Comparison of ENCODE assay signal across 8 mouse cellular contexts in the genomic region with DNA sequence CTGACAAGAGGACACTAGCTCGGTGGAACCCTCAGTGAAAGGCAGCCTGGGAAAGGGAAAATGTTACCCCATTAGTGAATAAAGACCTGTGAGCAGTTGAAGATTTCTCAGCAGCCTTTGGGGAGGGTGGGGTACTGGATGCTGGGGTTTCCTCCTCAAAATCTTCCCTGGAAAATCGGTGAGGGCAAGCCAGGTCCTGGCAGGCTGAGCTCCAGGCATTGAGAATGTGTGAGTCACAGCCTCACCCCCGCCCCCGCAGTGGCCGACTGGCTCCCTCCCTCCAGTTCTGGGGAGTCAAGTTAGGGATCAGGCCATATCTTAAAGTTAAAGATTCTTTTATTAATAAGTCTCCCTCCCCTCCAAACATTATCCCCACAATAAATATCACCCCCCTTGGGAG. TPM values are rescaled to one million over a fixed set of nuclear protein-coding genes. Genes with fewer than 3 reads are reported as not detected.
A peak's percentile ranks its signal among the peaks of the same experiment; 100 is the strongest.
DNase-seq lines count a peak whose midpoint lies in the region; ATAC-seq lines count a peak whose summit lies in the region.

No protein-coding gene starts in this region.

- intact Hi-C loops in heart, postnatal 14 days (cut with DNase I) = no loop called here

- 0 out of 2 replicates have a peak overlapping the region, but pooled peaks have one; percentile 11 for H3K4me3 ChIP-seq in liver, embryonic 11.5 days (ENCODE audit: low read depth, low read length)
- H3K4me3 ChIP-seq in liver, embryonic 12.5 days = no peak overlapping the region
- H3K4me3 ChIP-seq in embryonic facial prominence, embryonic 10.5 days = 0 out of 2 replicates have a peak overlapping the region, but pooled peaks have one; percentile 71
- peak overlapping the region; percentile 74; the same call in 1 of the 2 replicates for H3K4me3 ChIP-seq in liver, embryonic 15.5 days (replicated peaks)

- no peak overlapping the region for H3K9ac ChIP-seq in liver, embryonic 11.5 days (ENCODE audit: low read depth, low read length)
- no peak overlapping the region for H3K9ac ChIP-seq in liver, embryonic 12.5 days
- no peak overlapping the region; the same call in 1 of the 2 replicates for H3K9ac ChIP-seq in liver, embryonic 15.5 days

- H3K36me3 ChIP-seq in liver, embryonic 11.5 days (ENCODE audit: control insufficient read depth, insufficient read depth, low read length) = no peaks in the 10 kb centered on the region; the same call in 1 of the 2 replicates
- peaks cover 6% of the 10 kb centered on the region for H3K36me3 ChIP-seq in liver, embryonic 12.5 days
- peaks cover 7% of the 10 kb centered on the region for H3K36me3 ChIP-seq in embryonic facial prominence, embryonic 10.5 days (replicated peaks)
- peaks cover 5% of the 10 kb centered on the region; the same call in 1 of the 2 replicates for H3K36me3 ChIP-seq in liver, embryonic 15.5 days (replicated peaks)

- no peak overlapping the region for H3K27ac ChIP-seq in liver, embryonic 11.5 days (ENCODE audit: low read depth, low read length)
- H3K27ac ChIP-seq in liver, embryonic 12.5 days = no peak overlapping the region
- no peak overlapping the region for H3K27ac ChIP-seq in embryonic facial prominence, embryonic 10.5 days (replicated peaks)
- H3K27ac ChIP-seq in liver, embryonic 15.5 days (replicated peaks) = no peak overlapping the region

- H3K9me3 ChIP-seq in liver, embryonic 11.5 days (ENCODE audit: control insufficient read depth, low read length) = no peaks in the 10 kb centered on the region
- H3K9me3 ChIP-seq in liver, embryonic 12.5 days (replicated peaks) = no peaks in the 10 kb centered on the region
- no peaks in the 10 kb centered on the region for H3K9me3 ChIP-seq in embryonic facial prominence, embryonic 10.5 days
- no peaks in the 10 kb centered on the region for H3K9me3 ChIP-seq in liver, embryonic 15.5 days (replicated peaks)

- no peak for ATAC-seq in liver, embryonic 11.5 days (replicated peaks; ENCODE audit: low FRiP score)
- no peak for ATAC-seq in liver, embryonic 12.5 days
- ATAC-seq in liver, embryonic 15.5 days (ENCODE audit: insufficient read depth) = no peak
- ATAC-seq in megakaryocyte progenitor cell, adult 5-6 weeks (replicated peaks; ENCODE audit: poor library complexity) = no peak

- DNase-seq in liver, embryonic 11.5 days (ENCODE audit: low spot score) = no peak
- no peak for DNase-seq in embryonic facial prominence, embryonic 10.5 days (ENCODE audit: low spot score)
- DNase-seq in heart, postnatal 14 days = peak; percentile 65 to 66
- DNase-seq in skeletal muscle tissue, adult 2 months (ENCODE audit: low read depth, low spot score) = peak; percentile 38
- DNase-seq in T-cell, adult 2 months (ENCODE audit: low spot score) = no peak

- peak overlapping the region; percentile 99 for H3K4me2 ChIP-seq in liver, embryonic 11.5 days
- no peak overlapping the region for H3K4me2 ChIP-seq in liver, embryonic 12.5 days
- H3K4me2 ChIP-seq in liver, embryonic 15.5 days = no peak overlapping the region

- WGBS in liver, embryonic 11.5 days = 25% methylated on average over 5 of the region's 5 CpGs
- WGBS in liver, embryonic 12.5 days (ENCODE audit: insufficient replicate concordance) = 30% methylated on average over 5 of the region's 5 CpGs
- 33% methylated on average over 5 of the region's 5 CpGs for WGBS in embryonic facial prominence, embryonic 10.5 days
- WGBS in liver, embryonic 15.5 days (ENCODE audit: insufficient replicate concordance) = 49% methylated on average over 5 of the region's 5 CpGs

- H3K27me3 ChIP-seq in liver, embryonic 11.5 days (replicated peaks; ENCODE audit: control insufficient read depth, insufficient read depth, low read length) = peaks cover 24% of the 10 kb centered on the region
- peaks cover 55% of the 10 kb centered on the region for H3K27me3 ChIP-seq in liver, embryonic 12.5 days (replicated peaks)
- H3K27me3 ChIP-seq in embryonic facial prominence, embryonic 10.5 days (replicated peaks; ENCODE audit: low read depth, poor library complexity, severe bottlenecking) = peaks cover 58% of the 10 kb centered on the region
- H3K27me3 ChIP-seq in liver, embryonic 15.5 days = peaks cover 59% of the 10 kb centered on the region

- peaks cover 29% of the 10 kb centered on the region for H3K4me1 ChIP-seq in liver, embryonic 11.5 days (replicated peaks; ENCODE audit: control insufficient read depth, insufficient read depth, low read length)
- H3K4me1 ChIP-seq in liver, embryonic 12.5 days = peaks cover 62% of the 10 kb centered on the region
- H3K4me1 ChIP-seq in embryonic facial prominence, embryonic 10.5 days = peaks cover 62% of the 10 kb centered on the region
- peaks cover 55% of the 10 kb centered on the region for H3K4me1 ChIP-seq in liver, embryonic 15.5 days (replicated peaks)

RNA-seq across cellular contexts. Expression of a gene that starts 1.4 kb away (rescaled TPM):
- 48.9 and 50.7 TPM in 2 replicates for polyA plus RNA-seq in liver, embryonic 11.5 days (2014; fragmentation: Nextera tagmentation; extraction: Ambion mirVana)
- polyA plus RNA-seq in liver, embryonic 12.5 days (2016; fragmentation: Nextera tagmentation; extraction: Ambion mirVana) = 31.4 and 36.1 TPM in 2 replicates
- 70.9 and 72.2 TPM in 2 replicates for polyA plus RNA-seq in embryonic facial prominence, embryonic 10.5 days (2016; fragmentation: Nextera tagmentation; extraction: Ambion mirVana)
- total RNA-seq in heart, postnatal 14 days (2021) = 10 to 100 TPM; 13.5 to 15.9 TPM
- polyA plus RNA-seq in liver, embryonic 15.5 days (2015; fragmentation: Nextera tagmentation; extraction: Ambion mirVana) = 19.7 and 22.4 TPM in 2 replicates
- 32.3 and 33.4 TPM in 2 replicates for total RNA-seq in megakaryocyte progenitor cell, adult 5-6 weeks (2015)
- 45.7 and 51.2 TPM in 2 replicates for total RNA-seq in megakaryocyte progenitor cell, adult 5-6 weeks (2017)

RNA-seq across cellular contexts. Expression of a gene that starts 1.7 kb away (rescaled TPM):
- polyA plus RNA-seq in liver, embryonic 11.5 days (2014; fragmentation: Nextera tagmentation; extraction: Ambion mirVana) = 36.5 and 36.6 TPM in 2 replicates
- 23.6 and 25.5 TPM in 2 replicates for polyA plus RNA-seq in liver, embryonic 12.5 days (2016; fragmentation: Nextera tagmentation; extraction: Ambion mirVana)
- 30.4 and 39.7 TPM in 2 replicates for polyA plus RNA-seq in embryonic facial prominence, embryonic 10.5 days (2016; fragmentation: Nextera tagmentation; extraction: Ambion mirVana)
- total RNA-seq in heart, postnatal 14 days (2021) = 100 to 1,000 TPM; 186 to 198 TPM
- 20.2 and 23.5 TPM in 2 replicates for polyA plus RNA-seq in liver, embryonic 15.5 days (2015; fragmentation: Nextera tagmentation; extraction: Ambion mirVana)
- total RNA-seq in megakaryocyte progenitor cell, adult 5-6 weeks (2015) = 39.1 and 42.7 TPM in 2 replicates
- total RNA-seq in megakaryocyte progenitor cell, adult 5-6 weeks (2017) = 17.8 and 20.2 TPM in 2 replicates

RNA-seq across cellular contexts. Expression of a gene that starts 2.1 kb away (rescaled TPM):
- polyA plus RNA-seq in liver, embryonic 11.5 days (2014; fragmentation: Nextera tagmentation; extraction: Ambion mirVana) = 7.9 and 9.5 TPM in 2 replicates
- polyA plus RNA-seq in liver, embryonic 12.5 days (2016; fragmentation: Nextera tagmentation; extraction: Ambion mirVana) = 7.1 and 7.8 TPM in 2 replicates
- 4.6 and 6.4 TPM in 2 replicates for polyA plus RNA-seq in embryonic facial prominence, embryonic 10.5 days (2016; fragmentation: Nextera tagmentation; extraction: Ambion mirVana)
- 10 to 100 TPM; 43.8 to 76.5 TPM for total RNA-seq in heart, postnatal 14 days (2021)
- 5.8 and 6.4 TPM in 2 replicates for polyA plus RNA-seq in liver, embryonic 15.5 days (2015; fragmentation: Nextera tagmentation; extraction: Ambion mirVana)
- 3.6 and 4.3 TPM in 2 replicates for total RNA-seq in megakaryocyte progenitor cell, adult 5-6 weeks (2015)
- 5.9 and 7.9 TPM in 2 replicates for total RNA-seq in megakaryocyte progenitor cell, adult 5-6 weeks (2017)

RNA-seq across cellular contexts. Expression of a gene that starts 3.9 kb away (rescaled TPM):
- polyA plus RNA-seq in liver, embryonic 11.5 days (2014; fragmentation: Nextera tagmentation; extraction: Ambion mirVana) = 9.9 and 11.4 TPM in 2 replicates
- 0.78 and 2.3 TPM in 2 replicates for polyA plus RNA-seq in liver, embryonic 12.5 days (2016; fragmentation: Nextera tagmentation; extraction: Ambion mirVana)
- 77.2 and 81.3 TPM in 2 replicates for polyA plus RNA-seq in embryonic facial prominence, embryonic 10.5 days (2016; fragmentation: Nextera tagmentation; extraction: Ambion mirVana)
- not detected for total RNA-seq in heart, postnatal 14 days (2021)
- 0.89 and 2.0 TPM in 2 replicates for polyA plus RNA-seq in liver, embryonic 15.5 days (2015; fragmentation: Nextera tagmentation; extraction: Ambion mirVana)
- total RNA-seq in megakaryocyte progenitor cell, adult 5-6 weeks (2015) = not detected in 2 replicates
- not detected in 2 replicates for total RNA-seq in megakaryocyte progenitor cell, adult 5-6 weeks (2017)

RNA-seq across cellular contexts. Expression of a gene that starts 8.7 kb away (rescaled TPM):
- polyA plus RNA-seq in liver, embryonic 11.5 days (2014; fragmentation: Nextera tagmentation; extraction: Ambion mirVana) = 0.49 and 0.56 TPM in 2 replicates
- 0.08 and 0.11 TPM in 2 replicates for polyA plus RNA-seq in liver, embryonic 12.5 days (2016; fragmentation: Nextera tagmentation; extraction: Ambion mirVana)
- polyA plus RNA-seq in embryonic facial prominence, embryonic 10.5 days (2016; fragmentation: Nextera tagmentation; extraction: Ambion mirVana) = 10.5 and 13.5 TPM in 2 replicates
- not detected for total RNA-seq in heart, postnatal 14 days (2021)
- not detected in 2 replicates for polyA plus RNA-seq in liver, embryonic 15.5 days (2015; fragmentation: Nextera tagmentation; extraction: Ambion mirVana)
- total RNA-seq in megakaryocyte progenitor cell, adult 5-6 weeks (2015) = not detected in 2 replicates
- total RNA-seq in megakaryocyte progenitor cell, adult 5-6 weeks (2017) = not detected in 2 replicates

Comparison
In these comparisons a context has a peak if more than half of its experiments do, and no peak if none do; other contexts are left out.
1. DNase-seq: peak in heart, postnatal 14 days (2 of 2) and skeletal muscle tissue, adult 2 months (single experiment); none in liver, embryonic 11.5 days (single experiment), embryonic facial prominence, embryonic 10.5 days (single experiment) and T-cell, adult 2 months (single experiment).